Mouse (Mus musculus) CH12.LX (cell line): ENCODE measurements around the gene Celsr3.

Source experiments
- CHD2 ChIP-seq: IDR thresholded peaks from 2 replicates; pipeline ENCODE4 v1.6.1; 2011; ENCODE audit warnings: low read length, improper control_type of control experiment
- CTCF ChIP-seq, 2 experiments: IDR thresholded peaks in 1 of 2; conservative IDR thresholded peaks in 1 of 2; 2 replicates each; pipeline ENCODE4 v1.5.1; 2011 to 2012; ENCODE audit warnings: low read depth in 2 of 2, low read length in 2 of 2, improper control_type of control experiment in 1 of 2, inconsistent platforms in 1 of 2, mild to moderate bottlenecking in 1 of 2, moderate library complexity in 1 of 2
- ETS1 ChIP-seq: conservative IDR thresholded peaks from 2 replicates; pipeline ENCODE4 v1.6.1; 2012; ENCODE audit warnings: low read depth, mild to moderate bottlenecking, inconsistent platforms, low read length, improper control_type of control experiment, moderate library complexity
- HCFC1 ChIP-seq: IDR thresholded peaks from 2 replicates; pipeline ENCODE4 v1.6.1; 2012; ENCODE audit warnings: low read depth, mild to moderate bottlenecking, inconsistent platforms, low read length, improper control_type of control experiment
- KAT2A ChIP-seq: IDR thresholded peaks from 2 replicates; pipeline ENCODE4 v1.6.1; 2012; ENCODE audit warnings: low read length, improper control_type of control experiment, inconsistent platforms; ENCODE audit not compliant: insufficient replicate concordance
- NRF1 ChIP-seq: IDR thresholded peaks from 2 replicates; pipeline ENCODE4 v1.6.1; 2014; ENCODE audit warnings: low read depth, mild to moderate bottlenecking, inconsistent platforms, low read length, improper control_type of control experiment, moderate library complexity
- POLR2A ChIP-seq: IDR thresholded peaks from 2 replicates; pipeline ENCODE4 v1.6.1; 2011; ENCODE audit warnings: low read depth, mild to moderate bottlenecking, improper control_type of control experiment, low read length
- RCOR1 ChIP-seq: conservative IDR thresholded peaks from 2 replicates; pipeline ENCODE4 v1.6.1; 2012; ENCODE audit warnings: low read depth, mild to moderate bottlenecking, inconsistent platforms, low read length, improper control_type of control experiment
- TBP ChIP-seq: conservative IDR thresholded peaks from 2 replicates; pipeline ENCODE4 v1.6.1; 2011; ENCODE audit warnings: low read depth, low read length, improper control_type of control experiment
- USF1 ChIP-seq: IDR thresholded peaks from 2 replicates; pipeline ENCODE4 v1.6.1; 2014; ENCODE audit warnings: low read depth, mild to moderate bottlenecking, inconsistent platforms, low read length, improper control_type of control experiment
- ZNF384 ChIP-seq: IDR thresholded peaks from 2 replicates; pipeline ENCODE4 v1.6.1; 2012; ENCODE audit warnings: low read depth, low read length, improper control_type of control experiment, inconsistent platforms

GRCm38 (mm10) chr9:108855335-108855734 is 29.2 kb downstream of the Celsr3 start:
- no peak for TF ChIP-seq USF1
- no peak for TF ChIP-seq ZNF384
- TF ChIP-seq TBP = no peak
- no peak for TF ChIP-seq CTCF (conservative IDR thresholded peaks at IDR 0.05 in 1 of 2, IDR thresholded peaks at IDR 0.05 in 1 of 2; ENCODE audit: low read depth in 2 of 2, low read length in 2 of 2)
- no peak for TF ChIP-seq NRF1
- TF ChIP-seq POLR2A = no peak
- TF ChIP-seq RCOR1 = no peak
- no peak for TF ChIP-seq ETS1
- TF ChIP-seq KAT2A = no peak
- TF ChIP-seq HCFC1 = no peak
- TF ChIP-seq CHD2 = no peak
